ENCODE assay signal across 11 mouse cellular contexts in the genomic region with DNA sequence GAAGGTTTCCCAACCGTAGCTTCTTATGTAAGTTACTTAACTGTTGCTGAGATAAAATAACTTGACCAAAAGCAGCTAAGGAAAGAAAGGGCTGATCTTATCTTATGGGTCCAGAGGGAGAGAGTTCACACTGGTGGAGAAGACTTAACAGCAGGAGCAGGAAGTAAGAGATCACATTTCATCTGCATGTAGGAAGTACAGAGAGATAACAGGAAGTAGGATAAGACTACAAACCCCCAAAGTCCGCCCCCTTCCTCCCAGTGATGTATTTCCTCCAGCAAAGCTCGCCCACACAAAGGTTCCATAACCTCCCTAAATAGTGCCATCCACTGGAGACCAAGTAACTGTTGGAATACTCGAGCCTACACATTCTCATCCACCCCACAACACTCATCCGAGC.
"Had no signal": no experiment of that assay in that cellular context is flagged by ENCODE, and none has a peak within 500 bp of the region (broad histone marks: within the 10 kb centered on the region; RNA-seq: fewer than 3 reads in every experiment).

No protein-coding gene starts in this region.

- H3K36me3 ChIP-seq: limb, embryonic 13.5 days; midbrain, embryonic 10.5 days; neural tube, embryonic 15.5 days had no signal

- H3K9me3 ChIP-seq: limb, embryonic 13.5 days; midbrain, embryonic 10.5 days; neural tube, embryonic 15.5 days had no signal

- H3K4me1 ChIP-seq: limb, embryonic 13.5 days; neural tube, embryonic 15.5 days had no signal

- H3K27me3 ChIP-seq: limb, embryonic 13.5 days; neural tube, embryonic 15.5 days had no signal

- DNase-seq: kidney, adult 18-20 months; kidney, postnatal 10 days; left cerebral cortex, postnatal 4 days; lung, embryonic 14.5 days; midbrain, embryonic 14.5 days; spleen, adult 18-20 months had no signal

- H3K4me3 ChIP-seq: layer of hippocampus, adult 2 months; limb, embryonic 13.5 days; midbrain, embryonic 10.5 days; myocyte; neural tube, embryonic 15.5 days had no signal
